In the genomic region with DNA sequence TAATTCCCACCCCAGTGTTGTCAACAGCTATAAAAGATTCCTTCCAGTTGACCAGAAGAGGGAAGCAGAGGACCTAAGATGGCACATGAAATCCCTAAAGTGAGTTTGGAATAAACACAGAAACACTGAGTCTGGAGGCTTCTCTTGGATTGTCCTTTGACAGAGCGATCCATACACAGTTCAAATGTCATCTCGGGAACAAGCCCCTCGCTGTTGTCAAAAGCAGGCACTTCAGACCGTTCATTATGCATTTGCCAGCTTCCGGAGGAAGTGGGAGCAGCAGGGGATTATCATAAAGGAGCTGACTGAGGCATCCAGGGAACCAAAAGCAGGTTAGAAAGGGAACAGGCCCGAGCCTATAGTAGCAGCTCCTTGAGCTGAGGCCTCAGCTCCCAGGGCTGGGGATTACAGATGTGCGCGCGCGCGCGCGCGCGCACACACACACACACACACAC, we compare ENCODE assay signal across 7 mouse cellular contexts. TPM values are rescaled to one million over a fixed set of nuclear protein-coding genes. Genes with fewer than 3 reads are reported as not detected.
DNase-seq lines count a peak whose midpoint lies in the region; ATAC-seq and TF ChIP-seq lines count a peak whose summit lies in the region.

No protein-coding gene starts in this region.

- 0 out of 2 replicates have a peak overlapping the region, but pooled peaks have one; percentile 7 for H3K9ac ChIP-seq in ES-Bruce4 (ENCODE audit: low read depth, poor library complexity, severe bottlenecking)
- H3K9ac ChIP-seq in heart, embryonic 12.5 days = peak overlapping the region; percentile 7; the same call in 1 of the 2 replicates
- H3K9ac ChIP-seq in midbrain, embryonic 11.5 days (ENCODE audit: low read length) = peak overlapping the region; percentile 45

- H3K4me2 ChIP-seq in heart, embryonic 12.5 days = peak overlapping the region; percentile 49
- peak overlapping the region; percentile 31 for H3K4me2 ChIP-seq in midbrain, embryonic 11.5 days

- WGBS in heart, embryonic 12.5 days = 49% methylated on average over 15 of the region's 15 CpGs
- WGBS in midbrain, embryonic 11.5 days = 32% methylated on average over 15 of the region's 15 CpGs

- no peaks in the 10 kb centered on the region for H3K4me1 ChIP-seq in ES-Bruce4 (ENCODE audit: control insufficient read depth, insufficient read depth, low read length)
- peaks cover 11% of the 10 kb centered on the region; the same call in 1 of the 2 replicates for H3K4me1 ChIP-seq in heart, embryonic 12.5 days (replicated peaks)
- H3K4me1 ChIP-seq in midbrain, embryonic 11.5 days (ENCODE audit: control insufficient read depth, insufficient read depth, low read length) = peaks cover 5% of the 10 kb centered on the region

- TF ChIP-seq EP300 in ES-Bruce4 (IDR thresholded peaks at IDR 0.05; ENCODE audit: insufficient read depth, low read depth, low read length) = no peak

- ATAC-seq in heart, embryonic 12.5 days (ENCODE audit: insufficient number of reproducible peaks, low FRiP score) = no peak
- peak; percentile 86 for ATAC-seq in midbrain, embryonic 11.5 days (ENCODE audit: low FRiP score)

- DNase-seq in brain, embryonic 14.5 days (ENCODE audit: low read depth) = peak; percentile 82
- DNase-seq in layer of hippocampus, postnatal 14 days (ENCODE audit: low spot score in 2 of 2) = peak; percentile 42 to 76
- DNase-seq in midbrain, embryonic 11.5 days (ENCODE audit: low spot score, missing footprints) = peak; percentile 92
- DNase-seq in yolk sac, embryonic 10.5 days (ENCODE audit: low spot score) = peak; percentile 56
- DNase-seq in gastrocnemius, postnatal 14 days = no peak

- H3K27me3 ChIP-seq in ES-Bruce4 (ENCODE audit: control insufficient read depth, insufficient read depth, low read length, poor library complexity, severe bottlenecking) = no peaks in the 10 kb centered on the region
- H3K27me3 ChIP-seq in heart, embryonic 12.5 days (replicated peaks) = no peaks in the 10 kb centered on the region
- no peaks in the 10 kb centered on the region for H3K27me3 ChIP-seq in midbrain, embryonic 11.5 days (ENCODE audit: control insufficient read depth, insufficient read depth, low read length)

- TF ChIP-seq CTCF in ES-Bruce4 (IDR thresholded peaks at IDR 0.05; ENCODE audit: low read depth, low read length) = no peak
- peak; percentile 40; the same call in 1 of the 2 replicates for TF ChIP-seq CTCF in brain, embryonic 14.5 days (IDR thresholded peaks at IDR 0.05; ENCODE audit: borderline replicate concordance, extremely low read depth, insufficient read depth, insufficient read length)

- no peak overlapping the region for H3K27ac ChIP-seq in ES-Bruce4 (ENCODE audit: insufficient read depth, low read length)
- peak overlapping the region; percentile 47; the same call in 1 of the 2 replicates for H3K27ac ChIP-seq in heart, embryonic 12.5 days (ENCODE audit: poor library complexity, severe bottlenecking)
- H3K27ac ChIP-seq in midbrain, embryonic 11.5 days (ENCODE audit: low read depth, low read length) = peak overlapping the region; percentile 44; the same call in 1 of the 2 replicates

- H3K4me3 ChIP-seq in ES-Bruce4 (ENCODE audit: low read depth, low read length) = no peak overlapping the region
- peak overlapping the region; percentile 6; the same call in 1 of the 2 replicates for H3K4me3 ChIP-seq in heart, embryonic 12.5 days
- H3K4me3 ChIP-seq in midbrain, embryonic 11.5 days (ENCODE audit: low read depth, low read length) = no peak overlapping the region

- intact Hi-C loops in gastrocnemius, postnatal 14 days (cut with DNase I; ENCODE audit: low total_unique reads) = no loop called here

- no peaks in the 10 kb centered on the region for H3K36me3 ChIP-seq in ES-Bruce4 (ENCODE audit: control insufficient read depth, insufficient read depth, low read length, poor library complexity, severe bottlenecking)
- H3K36me3 ChIP-seq in heart, embryonic 12.5 days = no peaks in the 10 kb centered on the region
- H3K36me3 ChIP-seq in midbrain, embryonic 11.5 days (ENCODE audit: control insufficient read depth, insufficient read depth, low read length) = no peaks in the 10 kb centered on the region

- H3K9me3 ChIP-seq in ES-Bruce4 (replicated peaks; ENCODE audit: control insufficient read depth, insufficient read depth, low read length, poor library complexity, severe bottlenecking) = no peaks in the 10 kb centered on the region
- H3K9me3 ChIP-seq in heart, embryonic 12.5 days (replicated peaks) = no peaks in the 10 kb centered on the region
- no peaks in the 10 kb centered on the region for H3K9me3 ChIP-seq in midbrain, embryonic 11.5 days (ENCODE audit: control insufficient read depth, low read length)

- TF ChIP-seq POLR2A in ES-Bruce4 (IDR thresholded peaks at IDR 0.05; ENCODE audit: insufficient read depth, low read length) = no peak
- TF ChIP-seq POLR2A in brain, embryonic 14.5 days (IDR thresholded peaks at IDR 0.05; ENCODE audit: borderline replicate concordance, extremely low read depth, insufficient read depth, insufficient read length, poor library complexity, severe bottlenecking) = no peak

RNA-seq across cellular contexts. Expression of gene Vtcn1, which starts 57.1 kb away (rescaled TPM):
- 0.30 TPM in 1 of 2 replicates, not detected in the other for polyA plus RNA-seq in ES-Bruce4 (2011; ENCODE audit: insufficient read depth, insufficient read length, low read depth, missing spikeins)
- polyA plus RNA-seq in brain, embryonic 14.5 days (2012; rRNA removed) = 0.05 TPM in 1 of 2 replicates, not detected in the other
- polyA plus RNA-seq in heart, embryonic 12.5 days (2016; fragmentation: Nextera tagmentation; extraction: Ambion mirVana) = 0.06 and 0.17 TPM in 2 replicates
- not detected for total RNA-seq in layer of hippocampus, postnatal 14 days (2021)
- polyA plus RNA-seq in midbrain, embryonic 11.5 days (2014; fragmentation: Nextera tagmentation; extraction: Ambion mirVana) = not detected in 2 replicates
- under 1 TPM; 0.31 to 0.94 TPM for total RNA-seq in gastrocnemius, postnatal 14 days (2021)
